Mouse (Mus musculus) liver, postnatal 0 days (tissue): ENCODE data around the gene Pick1. TPM values are rescaled to one million over a fixed set of nuclear protein-coding genes. Genes with fewer than 3 reads are reported as not detected.
A peak's percentile ranks its signal among the peaks of the same experiment; 100 is the strongest.

ENCODE experiments used
- ATAC-seq: fragments of 200-750 bp; cut with Nextera tagmentation; 2 replicates; pipeline ENCODE4 v1.8.0; 2017; ENCODE audit warnings: mild to moderate bottlenecking, moderate library complexity
- DNase-seq: peaks from one replicate; pipeline ENCODE4 v3.0.0-alpha.2; 2016
- H3K27ac ChIP-seq: fragments of 300-500 bp; sonication (generic); 2 replicates; pipeline ENCODE4 v1.5.1; 2014; ENCODE audit warnings: antibody characterized with exemption, moderate library complexity, mild to moderate bottlenecking, low read depth
- H3K27me3 ChIP-seq: fragments of 300-500 bp; sonication (generic); 2 replicates; pipeline ENCODE4 v1.6.1; 2014; ENCODE audit warnings: low read length, control low read depth, mixed read lengths; ENCODE audit not compliant: insufficient read depth
- H3K36me3 ChIP-seq: fragments of 300-500 bp; sonication (generic); replicated peaks from 2 replicates; pipeline ENCODE4 v1.6.1; 2014; ENCODE audit warnings: mild to moderate bottlenecking, control low read depth, low read length, moderate library complexity, mixed read lengths; ENCODE audit not compliant: insufficient read depth
- H3K4me1 ChIP-seq: fragments of 300-500 bp; sonication (generic); 2 replicates; pipeline ENCODE4 v1.6.1; 2014; ENCODE audit warnings: antibody characterized with exemption, mild to moderate bottlenecking, control low read depth; ENCODE audit not compliant: insufficient read depth
- H3K4me2 ChIP-seq: fragments of 300-500 bp; sonication (generic); 2 replicates; pipeline ENCODE4 v1.6.1; 2014; ENCODE audit warnings: low read depth, mild to moderate bottlenecking, low read length, moderate library complexity, mixed read lengths
- H3K4me3 ChIP-seq: fragments of 300-500 bp; sonication (generic); 2 replicates; pipeline ENCODE4 v1.5.1; 2014; ENCODE audit warnings: low read depth, low read length
- H3K9ac ChIP-seq: fragments of 300-500 bp; sonication (generic); replicated peaks from 2 replicates; pipeline ENCODE4 v1.6.1; 2014; ENCODE audit warnings: mild to moderate bottlenecking, moderate library complexity
- H3K9me3 ChIP-seq: fragments of 300-500 bp; sonication (generic); 2 replicates; pipeline ENCODE4 v1.6.1; 2016; ENCODE audit warnings: mild to moderate bottlenecking, control low read depth, low read length, mixed read lengths
- CTCF ChIP-seq: sonication (generic); IDR thresholded peaks from 2 replicates; pipeline ENCODE4 v1.5.1; 2016; ENCODE audit warnings: antibody characterized with exemption, low read depth
- EP300 ChIP-seq: IDR thresholded peaks from 2 replicates; pipeline ENCODE4 v1.6.1; 2016; ENCODE audit warnings: antibody characterized with exemption, low read depth, mild to moderate bottlenecking
- WGBS: fragments of 180-500 bp; shearing (Covaris S2); extraction: QIAGEN DNeasy Blood & Tissue Kit; methylation state at CpG from one replicate; pipeline ENCODE4 v1.1.7; 2014; ENCODE audit not compliant: insufficient replicate concordance; 5-methylcytosine and 5-hydroxymethylcytosine counted together
- polyA plus RNA-seq: library from polyadenylated mRNA; unstranded; fragments of >200 nt; fragmentation: Nextera tagmentation; extraction: Ambion mirVana; gene quantifications from 2 replicates; pipeline ENCODE4 v1.2.1, GENCODE M21; 2015

The Pick1 gene
- polyA plus RNA-seq: 11.5 and 12.2 TPM in 2 replicates

- TF ChIP-seq CTCF (0 out of 2 replicates have a peak, but pooled peaks have one; percentile 13), EP300 (no peak)
- peak within 1 kb of the TSS; percentile 72 for H3K9ac ChIP-seq
- H3K36me3 ChIP-seq: peaks cover 4% of the 10 kb centered on the region; the same call in 1 of the 2 replicates
- peak within 1 kb of the TSS; percentile 94 for H3K4me2 ChIP-seq
- peak within 1 kb of the TSS; percentile 71 for H3K4me3 ChIP-seq
- peak within 1 kb of the TSS; percentile 93 for H3K27ac ChIP-seq
- WGBS: under 1% methylated on average over 50 of the region's 51 CpGs
- H3K27me3 ChIP-seq: no peaks in the 10 kb centered on the region
- no peaks in the 10 kb centered on the region for H3K9me3 ChIP-seq
- DNase-seq (peak; percentile 88), ATAC-seq (peak; percentile 88)
- H3K4me1 ChIP-seq: peaks cover 9% of the 10 kb centered on the region
Measured at GRCm38 (mm10) chr15:79229058-79229821, at the start of gene Pick1, which contains the start of gene Gm49486. Pick1 (plus strand) TSS chr15:79229173. Gm49486 (plus strand) TSS chr15:79229391.

- DNase-seq (no peak), ATAC-seq (peak; percentile 70)
- no peak for TF ChIP-seq CTCF
- TF ChIP-seq EP300: no peak
- WGBS: 63% methylated on average over 10 of the region's 10 CpGs
- Histone ChIP-seq H3K4me1 (0 out of 2 replicates have a peak, but pooled peaks cover 2% of the 10 kb centered on the region), H3K9me3 (no peaks in the 10 kb centered on the region), H3K27me3 (no peaks in the 10 kb centered on the region), H3K9ac (peak overlapping the region; percentile 26; the same call in 1 of the 2 replicates), H3K36me3 (no peaks in the 10 kb centered on the region), H3K4me2 (peak overlapping the region; percentile 44), H3K4me3 (no peak overlapping the region), H3K27ac (peak overlapping the region; percentile 77)
Measured at GRCm38 (mm10) chr15:79185213-79185612, 43.8 kb upstream of the Pick1 start.

GRCm38 (mm10) chr15:79187819-79188218, 41.2 kb upstream of the Pick1 start:
- H3K4me3 ChIP-seq: no peak overlapping the region
- DNase-seq (peak; percentile 49), ATAC-seq (peak; percentile 77)
- no peaks in the 10 kb centered on the region for H3K36me3 ChIP-seq
- no peak overlapping the region for H3K9ac ChIP-seq
- no peak for TF ChIP-seq EP300
- TF ChIP-seq CTCF: no peak
- WGBS: 57% methylated on average over 8 of the region's 8 CpGs
- H3K9me3 ChIP-seq: no peaks in the 10 kb centered on the region
- H3K4me1 ChIP-seq: 0 out of 2 replicates have a peak, but pooled peaks cover 4% of the 10 kb centered on the region
- H3K27ac ChIP-seq: peak overlapping the region; percentile 69
- H3K4me2 ChIP-seq: no peak overlapping the region
- no peaks in the 10 kb centered on the region for H3K27me3 ChIP-seq

- H3K36me3 ChIP-seq: no peaks in the 10 kb centered on the region
- H3K4me1 ChIP-seq: peaks cover 13% of the 10 kb centered on the region; the same call in 1 of the 2 replicates
- no peak overlapping the region for H3K4me3 ChIP-seq
- H3K9ac ChIP-seq: no peak overlapping the region
- no peak for DNase-seq
- 93% methylated on average over 2 of the region's 2 CpGs for WGBS
- no peak overlapping the region for H3K27ac ChIP-seq
- H3K9me3 ChIP-seq: no peaks in the 10 kb centered on the region
- no peak overlapping the region for H3K4me2 ChIP-seq
- H3K27me3 ChIP-seq: no peaks in the 10 kb centered on the region
- no peak for ATAC-seq
- no peak for TF ChIP-seq EP300
Measured at GRCm38 (mm10) chr15:79191426-79191825, 37.5 kb upstream of the Pick1 start.

- H3K27ac ChIP-seq: no peak overlapping the region
- H3K27me3 ChIP-seq: no peaks in the 10 kb centered on the region
- H3K36me3 ChIP-seq: no peaks in the 10 kb centered on the region
- 88% methylated on average over 6 of the region's 6 CpGs for WGBS
- H3K4me1 ChIP-seq: peaks cover 13% of the 10 kb centered on the region; the same call in 1 of the 2 replicates
- no peak overlapping the region for H3K9ac ChIP-seq
- no peak overlapping the region for H3K4me2 ChIP-seq
- H3K4me3 ChIP-seq: no peak overlapping the region
- DNase-seq (no peak), ATAC-seq (no peak)
- TF ChIP-seq CTCF (no peak), EP300 (no peak)
- H3K9me3 ChIP-seq: no peaks in the 10 kb centered on the region
Measured at GRCm38 (mm10) chr15:79192450-79192849, 36.5 kb upstream of the Pick1 start.

- Histone ChIP-seq H3K4me3 (no peak overlapping the region), H3K4me2 (no peak overlapping the region), H3K9me3 (no peaks in the 10 kb centered on the region), H3K27me3 (no peaks in the 10 kb centered on the region), H3K9ac (no peak overlapping the region), H3K4me1 (peaks cover 13% of the 10 kb centered on the region; the same call in 1 of the 2 replicates), H3K27ac (no peak overlapping the region), H3K36me3 (no peaks in the 10 kb centered on the region)
- no peak for TF ChIP-seq CTCF
- no peak for TF ChIP-seq EP300
- 58% methylated on average over 26 of the region's 27 CpGs for WGBS
- ATAC-seq (no peak), DNase-seq (no peak)
Measured at GRCm38 (mm10) chr15:79192885-79193845, 35.8 kb upstream of the Pick1 start.
